ENCODE assay signal across 8 mouse cellular contexts in the genomic region with DNA sequence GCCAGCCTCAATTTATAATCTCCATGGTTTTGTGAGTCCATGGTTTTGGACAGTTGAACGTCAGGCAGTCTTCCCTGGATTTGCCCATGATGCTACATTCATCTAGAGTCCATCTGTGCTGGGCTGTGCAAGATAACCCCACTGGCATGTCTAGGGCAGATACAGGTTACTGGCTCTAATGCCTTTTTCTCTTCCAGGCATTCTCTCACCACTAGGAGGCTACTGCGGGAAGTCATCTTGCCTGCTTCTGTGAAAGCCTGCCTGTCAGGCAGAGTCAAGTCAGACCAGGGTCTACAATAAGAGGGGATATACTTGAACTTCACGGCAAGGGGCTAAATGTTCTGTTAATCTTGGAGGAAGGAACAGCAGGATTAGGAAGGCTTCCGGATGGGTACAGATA. TPM values are rescaled to one million over a fixed set of nuclear protein-coding genes. Genes with fewer than 3 reads are reported as not detected.
DNase-seq lines count a peak whose midpoint lies in the region; TF ChIP-seq lines count a peak whose summit lies in the region.
"Had no signal": no experiment of that assay in that cellular context is flagged by ENCODE, and none has a peak within 500 bp of the region (broad histone marks: within the 10 kb centered on the region; RNA-seq: fewer than 3 reads in every experiment).

No protein-coding gene starts in this region.

- H3K4me1 ChIP-seq in MEL (ENCODE audit: control insufficient read depth in 1 of 2, insufficient read depth in 2 of 2, low read length in 2 of 2), result peaks cover 3 to 8% of the 10 kb centered on the region in 2 experiments; a peak in 3 of 4 replicates

- no peak overlapping the region for H3K4me3 ChIP-seq in layer of hippocampus, adult 2 months
- H3K4me3 ChIP-seq in MEL (ENCODE audit: control insufficient read depth in 1 of 2, insufficient read depth in 1 of 2, low read depth in 2 of 2, low read length in 2 of 2), result no peak overlapping the region
- H3K4me3 ChIP-seq: heart, embryonic 13.5 days had no signal

- TF ChIP-seq RAD21 in MEL (IDR thresholded peaks at IDR 0.05; ENCODE audit: low read depth, low read length), result no peak; the same call in none of the 2 replicates

- no peak overlapping the region for H3K9ac ChIP-seq in MEL (ENCODE audit: control insufficient read depth, low read depth, low read length, poor library complexity, severe bottlenecking)
- H3K9ac ChIP-seq: heart, embryonic 13.5 days had no signal

- H3K27me3 ChIP-seq in MEL (ENCODE audit: control insufficient read depth in 1 of 2, insufficient read depth in 2 of 2, low read length in 2 of 2), result no peaks in the 10 kb centered on the region
- H3K27me3 ChIP-seq: heart, embryonic 13.5 days had no signal

- no peak for TF ChIP-seq POLR2A in MEL (IDR thresholded peaks at IDR 0.05; ENCODE audit: control insufficient read depth in 1 of 2, insufficient read depth in 1 of 2, low read depth in 1 of 2, low read length in 2 of 2, poor library complexity in 1 of 2)

- H3K9me3 ChIP-seq in MEL (replicated peaks; ENCODE audit: insufficient read depth, low read length), result no peaks in the 10 kb centered on the region
- H3K9me3 ChIP-seq: heart, embryonic 13.5 days had no signal

- H3K79me2 ChIP-seq in MEL (ENCODE audit: control insufficient read depth, insufficient read depth, low read length, poor library complexity), result peaks cover 10% of the 10 kb centered on the region

- TF ChIP-seq CTCF in layer of hippocampus, adult 2 months (conservative IDR thresholded peaks at IDR 0.05), result peak; percentile 80
- peak; percentile 10 to 64 (median 56); a peak in 4 of 6 replicates for TF ChIP-seq CTCF in MEL (IDR thresholded peaks at IDR 0.05 in 2 of 3, conservative IDR thresholded peaks at IDR 0.05 in 1 of 3; ENCODE audit: control insufficient read depth in 1 of 3, insufficient read depth in 1 of 3, low read depth in 2 of 3, low read length in 3 of 3, poor library complexity in 1 of 3, severe bottlenecking in 1 of 3)

- no peak overlapping the region for H3K27ac ChIP-seq in layer of hippocampus, adult 2 months
- H3K27ac ChIP-seq in MEL (ENCODE audit: control insufficient read depth, low read depth, low read length), result no peak overlapping the region
- H3K27ac ChIP-seq: heart, embryonic 13.5 days had no signal

- TF ChIP-seq EP300 in MEL (IDR thresholded peaks at IDR 0.05; ENCODE audit: low read depth in 1 of 2, low read length in 2 of 2), result 0 out of 4 replicates have a peak, but pooled peaks of 1 of the 2 experiments have one; percentile 7

- peaks cover 0 to 10% of the 10 kb centered on the region in 2 experiments; a peak in 2 of 4 replicates for H3K36me3 ChIP-seq in MEL (ENCODE audit: control insufficient read depth in 1 of 2, insufficient read depth in 2 of 2, low read length in 2 of 2)

- peak in 1 of 2 experiments; percentile 23 for DNase-seq in layer of hippocampus, adult 2 months (ENCODE audit: low spot score in 2 of 2)
- DNase-seq in layer of hippocampus, postnatal 25 days (ENCODE audit: extremely low spot score in 1 of 2, low spot score in 1 of 2), result no peak
- DNase-seq in CD4-positive helper T cell, adult 2 months (ENCODE audit: low read depth, low spot score), result peak; percentile 41
- DNase-seq in MEL (ENCODE audit: low read depth, low spot score), result peak; percentile 65
- DNase-seq in forelimb bud, embryonic 11.5 days (ENCODE audit: low read depth, low spot score), result peak; percentile 21
- no peak for DNase-seq in right cerebral cortex, postnatal 25 days
- DNase-seq in adrenal gland, adult 18-20 months (ENCODE audit: low spot score in 2 of 2), result no peak

TF ChIP-seq in MEL, 35 proteins besides CTCF, POLR2A, EP300 and RAD21:
- TF ChIP-seq SMC3 (IDR thresholded peaks at IDR 0.05; ENCODE audit: low read depth, low read length), result peak; percentile 39
- peak; percentile 12; the same call in 1 of the 2 replicates for TF ChIP-seq TAL1 (IDR thresholded peaks at IDR 0.05; ENCODE audit: low read length)
- no peak for TF ChIP-seq ZNF384 (IDR thresholded peaks at IDR 0.05; ENCODE audit: low read depth, low read length)
TF ChIP-seq in MEL: peak in this region for 2.

RNA-seq across cellular contexts. Expression of a gene that starts 2.0 kb away (rescaled TPM):
- total RNA-seq in layer of hippocampus, adult 2 months (2021), result 10 to 100 TPM; 24.8 to 26.4 TPM
- total RNA-seq in layer of hippocampus, postnatal 25 days (2021), result 10 to 100 TPM; 23.6 to 29.3 TPM
- total RNA-seq in MEL (2012; rRNA removed), result 84.6 and 102 TPM in 2 replicates
- 10 to 100 TPM in 1 of 2 experiments, not detected in 1; 76.7 TPM for polyA plus RNA-seq in MEL (2012; ENCODE audit: insufficient read depth in 1 of 2, insufficient read length in 2 of 2, low read depth in 1 of 2, low replicate concordance in 2 of 2, missing spikeins in 1 of 2)
- total RNA-seq in adrenal gland, adult 18-20 months (2021), result 10 to 100 TPM; 64.0 to 83.4 TPM

RNA-seq across cellular contexts. Expression of a gene that starts 31.4 kb away (rescaled TPM):
- 1 to 10 TPM in 1 of 2 experiments, under 1 TPM in 1; 1.00 to 1.2 TPM for total RNA-seq in layer of hippocampus, adult 2 months (2021)
- under 1 TPM; 0.86 to 0.96 TPM for total RNA-seq in layer of hippocampus, postnatal 25 days (2021)
- not detected in 2 replicates for total RNA-seq in MEL (2012; rRNA removed)
- polyA plus RNA-seq in MEL (2012; ENCODE audit: insufficient read depth in 1 of 2, insufficient read length in 2 of 2, low read depth in 1 of 2, low replicate concordance in 2 of 2, missing spikeins in 1 of 2), result not detected
- total RNA-seq in adrenal gland, adult 18-20 months (2021), result not detected
- polyA plus RNA-seq: heart, embryonic 13.5 days had no signal

Comparison
In these comparisons a context has a peak if more than half of its experiments do, and no peak if none do; other contexts are left out.
1. DNase-seq: peak in CD4-positive helper T cell, adult 2 months (single experiment), MEL (single experiment) and forelimb bud, embryonic 11.5 days (single experiment); none in layer of hippocampus, postnatal 25 days (0 of 2), right cerebral cortex, postnatal 25 days (single experiment) and adrenal gland, adult 18-20 months (0 of 2).